In genomic region chr2:65471311-65471882, GRCm38 (mm10) we compare ENCODE assay signal across 8 mouse cellular contexts.
DNase-seq lines count a peak whose midpoint lies in the region; ATAC-seq and TF ChIP-seq lines count a peak whose summit lies in the region.

No protein-coding gene starts in this region.

- ATAC-seq in forebrain, postnatal 0 days = peak; percentile 51
- no peak for ATAC-seq in forebrain, embryonic 13.5 days
- no peak for ATAC-seq in lung, postnatal 0 days
- peak; percentile 85 for ATAC-seq in limb, embryonic 13.5 days (ENCODE audit: low FRiP score, low read depth)
- ATAC-seq in stomach, postnatal 0 days (ENCODE audit: low FRiP score, low TSS enrichment) = no peak

- H3K4me3 ChIP-seq in forebrain, postnatal 0 days (ENCODE audit: low read depth, low read length) = no peak overlapping the region
- H3K4me3 ChIP-seq in forebrain, embryonic 13.5 days = no peak overlapping the region
- H3K4me3 ChIP-seq in lung, postnatal 0 days (ENCODE audit: low read depth, low read length) = peak overlapping the region; percentile 19; the same call in 1 of the 2 replicates
- no peak overlapping the region for H3K4me3 ChIP-seq in lung, adult 2 months (replicated peaks; ENCODE audit: extremely low read depth, low read depth, low read length)
- H3K4me3 ChIP-seq in limb, embryonic 13.5 days = no peak overlapping the region
- peak overlapping the region; percentile 19 for H3K4me3 ChIP-seq in stomach, postnatal 0 days (ENCODE audit: low read depth, low read length)

- TF ChIP-seq CTCF in forebrain, postnatal 0 days (IDR thresholded peaks at IDR 0.05; ENCODE audit: low read depth) = no peak
- TF ChIP-seq CTCF in lung, postnatal 0 days (IDR thresholded peaks at IDR 0.05) = no peak
- TF ChIP-seq CTCF in lung, adult 2 months (IDR thresholded peaks at IDR 0.05; ENCODE audit: insufficient read depth, low read length) = no peak
- TF ChIP-seq CTCF in stomach, postnatal 0 days (IDR thresholded peaks at IDR 0.05; ENCODE audit: low read depth) = no peak

- H3K4me2 ChIP-seq in forebrain, postnatal 0 days (ENCODE audit: low read depth) = no peak overlapping the region
- H3K4me2 ChIP-seq in forebrain, embryonic 13.5 days = no peak overlapping the region
- H3K4me2 ChIP-seq in lung, postnatal 0 days (replicated peaks; ENCODE audit: low read depth, low read length) = peak overlapping the region; percentile 19; the same call in 1 of the 2 replicates
- peak overlapping the region; percentile 37 for H3K4me2 ChIP-seq in limb, embryonic 13.5 days (replicated peaks)
- peak overlapping the region; percentile 42 for H3K4me2 ChIP-seq in stomach, postnatal 0 days (replicated peaks; ENCODE audit: low read depth)

- TF ChIP-seq POLR2A in lung, adult 2 months (IDR thresholded peaks at IDR 0.05; ENCODE audit: borderline replicate concordance, extremely low read depth, low read depth, low read length) = no peak

- DNase-seq in forebrain, postnatal 0 days = no peak
- DNase-seq in lung, postnatal 0 days (ENCODE audit: low spot score) = no peak
- no peak for DNase-seq in lung, adult 2 months
- no peak for DNase-seq in stomach, postnatal 0 days (ENCODE audit: low spot score)
- no peak for DNase-seq in urinary bladder, postnatal 10 days (ENCODE audit: low spot score)
- no peak for DNase-seq in lung, postnatal 25 days (ENCODE audit: low spot score)

- 56% methylated on average over 11 of the region's 11 CpGs for WGBS in forebrain, postnatal 0 days
- WGBS in forebrain, embryonic 13.5 days = 59% methylated on average over 11 of the region's 11 CpGs
- WGBS in lung, postnatal 0 days = 50% methylated on average over 11 of the region's 11 CpGs
- WGBS in lung, adult 2 months = 57% methylated on average over 11 of the region's 11 CpGs
- WGBS in limb, embryonic 13.5 days = 35% methylated on average over 11 of the region's 11 CpGs
- 37% methylated on average over 11 of the region's 11 CpGs for WGBS in stomach, postnatal 0 days

- H3K9ac ChIP-seq in forebrain, postnatal 0 days = no peak overlapping the region
- H3K9ac ChIP-seq in forebrain, embryonic 13.5 days = no peak overlapping the region
- no peak overlapping the region for H3K9ac ChIP-seq in lung, postnatal 0 days (replicated peaks; ENCODE audit: low read depth)
- H3K9ac ChIP-seq in limb, embryonic 13.5 days = no peak overlapping the region
- H3K9ac ChIP-seq in stomach, postnatal 0 days (ENCODE audit: low read length) = no peak overlapping the region

- TF ChIP-seq EP300 in lung, postnatal 0 days (IDR thresholded peaks at IDR 0.05) = no peak
- TF ChIP-seq EP300 in stomach, postnatal 0 days (optimal IDR thresholded peaks at IDR 0.05) = no peak

- H3K27ac ChIP-seq in forebrain, postnatal 0 days (ENCODE audit: low read depth, low read length) = no peak overlapping the region
- H3K27ac ChIP-seq in forebrain, embryonic 13.5 days = no peak overlapping the region
- H3K27ac ChIP-seq in lung, postnatal 0 days (ENCODE audit: low read length) = no peak overlapping the region
- H3K27ac ChIP-seq in limb, embryonic 13.5 days = 0 out of 2 replicates have a peak overlapping the region, but pooled peaks have one; percentile 22
- H3K27ac ChIP-seq in stomach, postnatal 0 days (replicated peaks) = no peak overlapping the region

- no peaks in the 10 kb centered on the region for H3K4me1 ChIP-seq in forebrain, postnatal 0 days (ENCODE audit: insufficient read depth)
- 0 out of 2 replicates have a peak, but pooled peaks cover 3% of the 10 kb centered on the region for H3K4me1 ChIP-seq in forebrain, embryonic 13.5 days
- no peaks in the 10 kb centered on the region for H3K4me1 ChIP-seq in lung, postnatal 0 days (ENCODE audit: insufficient read depth, low read depth, low read length)
- no peaks in the 10 kb centered on the region for H3K4me1 ChIP-seq in lung, adult 2 months (ENCODE audit: control insufficient read depth, insufficient read depth, low read length)
- no peaks in the 10 kb centered on the region for H3K4me1 ChIP-seq in limb, embryonic 13.5 days
- H3K4me1 ChIP-seq in stomach, postnatal 0 days (replicated peaks; ENCODE audit: control insufficient read depth, insufficient read depth) = no peaks in the 10 kb centered on the region

- H3K36me3 ChIP-seq in forebrain, postnatal 0 days (ENCODE audit: insufficient read depth) = peaks cover 43% of the 10 kb centered on the region
- peaks cover 28% of the 10 kb centered on the region for H3K36me3 ChIP-seq in forebrain, embryonic 13.5 days (ENCODE audit: poor library complexity, severe bottlenecking)
- no peaks in the 10 kb centered on the region for H3K36me3 ChIP-seq in lung, postnatal 0 days (ENCODE audit: insufficient read depth, low read length)
- H3K36me3 ChIP-seq in limb, embryonic 13.5 days = no peaks in the 10 kb centered on the region
- no peaks in the 10 kb centered on the region for H3K36me3 ChIP-seq in stomach, postnatal 0 days (ENCODE audit: control insufficient read depth, insufficient read depth, low read length)

- no peaks in the 10 kb centered on the region for H3K9me3 ChIP-seq in forebrain, postnatal 0 days (ENCODE audit: low read length)
- no peaks in the 10 kb centered on the region for H3K9me3 ChIP-seq in forebrain, embryonic 13.5 days (replicated peaks)
- no peaks in the 10 kb centered on the region for H3K9me3 ChIP-seq in lung, postnatal 0 days (ENCODE audit: low read length)
- no peaks in the 10 kb centered on the region for H3K9me3 ChIP-seq in limb, embryonic 13.5 days
- H3K9me3 ChIP-seq in stomach, postnatal 0 days (ENCODE audit: control insufficient read depth, low read length) = no peaks in the 10 kb centered on the region

- H3K27me3 ChIP-seq in forebrain, postnatal 0 days (ENCODE audit: insufficient read depth, low read length) = no peaks in the 10 kb centered on the region
- no peaks in the 10 kb centered on the region for H3K27me3 ChIP-seq in forebrain, embryonic 13.5 days
- no peaks in the 10 kb centered on the region for H3K27me3 ChIP-seq in lung, postnatal 0 days (replicated peaks; ENCODE audit: insufficient read depth, low read length)
- no peaks in the 10 kb centered on the region for H3K27me3 ChIP-seq in limb, embryonic 13.5 days
- no peaks in the 10 kb centered on the region for H3K27me3 ChIP-seq in stomach, postnatal 0 days (ENCODE audit: control insufficient read depth, insufficient read depth, low read length)

Comparison
In these comparisons a context has a peak if more than half of its experiments do, and no peak if none do; other contexts are left out.
1. ATAC-seq: peak in forebrain, postnatal 0 days (single experiment) and limb, embryonic 13.5 days (single experiment); none in forebrain, embryonic 13.5 days (single experiment), lung, postnatal 0 days (single experiment) and stomach, postnatal 0 days (single experiment).
2. H3K4me3 ChIP-seq: peak in lung, postnatal 0 days (single experiment) and stomach, postnatal 0 days (single experiment); none in forebrain, postnatal 0 days (single experiment), forebrain, embryonic 13.5 days (single experiment), lung, adult 2 months (single experiment) and limb, embryonic 13.5 days (single experiment).
3. H3K4me2 ChIP-seq: peak in lung, postnatal 0 days (single experiment), limb, embryonic 13.5 days (single experiment) and stomach, postnatal 0 days (single experiment); none in forebrain, postnatal 0 days (single experiment) and forebrain, embryonic 13.5 days (single experiment).